Mouse (Mus musculus): ENCODE measurements around the gene Lsg1.

Lsg1 gene

GRCm38 (mm10) chr16:30587494-30588327 lies at the start of gene Lsg1:
Lsg1 (minus strand) TSS chr16:30587592.
- DNase-seq (ENCODE audit: low spot score in 2 of 2): peak; percentile 72 to 77

GRCm38 (mm10) chr16:30633906-30634746 lies 46.7 kb upstream of the Lsg1 start:
- DNase-seq (ENCODE audit: low spot score in 2 of 2): no peak

GRCm38 (mm10) chr16:30629509-30629908 lies 42.1 kb upstream of the Lsg1 start:
- no peak for DNase-seq (ENCODE audit: low spot score in 2 of 2)

GRCm38 (mm10) chr16:30628401-30628800 lies 41.0 kb upstream of the Lsg1 start:
- DNase-seq (ENCODE audit: low spot score in 2 of 2): no peak

- no peak for DNase-seq (ENCODE audit: low spot score in 2 of 2)
Measured at GRCm38 (mm10) chr16:30627586-30628337, 40.4 kb upstream of the Lsg1 start.

- DNase-seq (ENCODE audit: low spot score in 2 of 2): no peak
Measured at GRCm38 (mm10) chr16:30624640-30625039, 37.2 kb upstream of the Lsg1 start.

GRCm38 (mm10) chr16:30623645-30624044 lies 36.3 kb upstream of the Lsg1 start:
- DNase-seq (ENCODE audit: low spot score in 2 of 2): no peak

- DNase-seq (ENCODE audit: low spot score in 2 of 2): no peak
Measured at GRCm38 (mm10) chr16:30616281-30616680, 28.9 kb upstream of the Lsg1 start.

GRCm38 (mm10) chr16:30614705-30615317 lies 27.4 kb upstream of the Lsg1 start:
- no peak for DNase-seq (ENCODE audit: low spot score in 2 of 2)

GRCm38 (mm10) chr16:30614122-30614521 lies 26.7 kb upstream of the Lsg1 start:
- DNase-seq (ENCODE audit: low spot score in 2 of 2): no peak

- no peak for DNase-seq (ENCODE audit: low spot score in 2 of 2)
Measured at GRCm38 (mm10) chr16:30613122-30613521, 25.7 kb upstream of the Lsg1 start.

- no peak for DNase-seq (ENCODE audit: low spot score in 2 of 2)
Measured at GRCm38 (mm10) chr16:30611331-30611730, 23.9 kb upstream of the Lsg1 start.

GRCm38 (mm10) chr16:30607868-30608267 lies 20.5 kb upstream of the Lsg1 start:
- DNase-seq (ENCODE audit: low spot score in 2 of 2): no peak

GRCm38 (mm10) chr16:30605528-30605927 lies 18.1 kb upstream of the Lsg1 start:
- DNase-seq (ENCODE audit: low spot score in 2 of 2): no peak

GRCm38 (mm10) chr16:30604807-30605137 lies 17.4 kb upstream of the Lsg1 start:
- DNase-seq (ENCODE audit: low spot score in 2 of 2): no peak

- DNase-seq (ENCODE audit: low spot score in 2 of 2): no peak
Measured at GRCm38 (mm10) chr16:30604061-30604806, 16.8 kb upstream of the Lsg1 start.

- no peak for DNase-seq (ENCODE audit: low spot score in 2 of 2)
Measured at GRCm38 (mm10) chr16:30603531-30603842, 16.1 kb upstream of the Lsg1 start.

- DNase-seq (ENCODE audit: low spot score in 2 of 2): no peak
Measured at GRCm38 (mm10) chr16:30602684-30603530, 15.5 kb upstream of the Lsg1 start.

GRCm38 (mm10) chr16:30601946-30602345 lies 14.6 kb upstream of the Lsg1 start:
- DNase-seq (ENCODE audit: low spot score in 2 of 2): no peak

Data from right cerebral cortex, postnatal 36 days (tissue).